Mouse (Mus musculus) limb, embryonic 10.5 days (tissue): Measurements from ENCODE around the gene Dnah7a. TPM values are rescaled to one million over a fixed set of nuclear protein-coding genes. Genes with fewer than 3 reads are reported as not detected.
"Not testable (repeated sequence)": the region's sequence is repeated elsewhere in the genome, so short reads cannot be mapped to it uniquely, and the experiment has no call there.

Experiments used
- DNase-seq: peaks from one replicate; pipeline ENCODE4 v3.0.0-alpha.2; 2017; ENCODE audit warnings: low spot score
- H3K27ac ChIP-seq: fragments of 300-500 bp; sonication (generic); 2 replicates; pipeline ENCODE4 v1.5.1; 2016; ENCODE audit warnings: mild to moderate bottlenecking
- H3K27me3 ChIP-seq: fragments of 300-500 bp; sonication (generic); 2 replicates; pipeline ENCODE4 v1.6.1; 2016; ENCODE audit warnings: low read depth, mild to moderate bottlenecking; ENCODE audit not compliant: poor library complexity, severe bottlenecking
- H3K36me3 ChIP-seq: fragments of 300-500 bp; sonication (generic); 2 replicates; pipeline ENCODE4 v1.6.1; 2016; ENCODE audit warnings: mild to moderate bottlenecking, moderate library complexity
- H3K4me1 ChIP-seq: fragments of 300-500 bp; sonication (generic); 2 replicates; pipeline ENCODE4 v1.6.1; 2016
- H3K4me3 ChIP-seq: fragments of 300-500 bp; sonication (generic); 2 replicates; pipeline ENCODE4 v1.5.1; 2016; ENCODE audit warnings: mild to moderate bottlenecking, moderate library complexity
- H3K9me3 ChIP-seq: fragments of 300-500 bp; sonication (generic); replicated peaks from 2 replicates; pipeline ENCODE4 v1.6.1; 2016; ENCODE audit warnings: mild to moderate bottlenecking
- WGBS: fragments of 180-500 bp; shearing (Covaris S2); methylation state at CpG from one replicate; pipeline ENCODE4 v1.1.7; 2016; 5-methylcytosine and 5-hydroxymethylcytosine counted together
- polyA plus RNA-seq: library from polyadenylated mRNA; unstranded; fragments of >200 nt; fragmentation: Nextera tagmentation; extraction: Ambion mirVana; gene quantifications from 2 replicates; pipeline ENCODE4 v1.2.1, GENCODE M21; 2016

Gene Dnah7a
- polyA plus RNA-seq, 1 experiment from 2014 or later, result 4.2 TPM

DNA sequence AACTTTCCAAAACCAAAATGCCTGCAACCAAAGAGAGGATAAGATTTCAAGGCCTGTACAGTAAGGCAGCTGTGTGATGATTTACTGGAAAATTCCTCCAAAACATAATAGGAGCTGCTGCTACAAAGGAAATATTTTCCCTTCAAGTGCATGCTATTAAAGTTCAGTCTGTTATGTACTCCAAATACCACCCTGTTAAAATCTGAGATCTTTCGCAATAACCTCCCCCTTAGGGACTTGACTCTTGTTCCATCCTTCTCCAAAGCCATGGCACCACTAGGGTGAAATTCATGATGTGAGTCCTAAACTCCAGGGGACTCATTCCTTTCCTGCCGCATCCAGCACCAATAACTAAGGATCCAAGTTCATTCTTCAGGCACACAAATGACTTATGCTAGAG is 20.3 kb upstream of the Dnah7a start:
- WGBS, result 95% methylated on average over 2 of the region's 2 CpGs
- Histone ChIP-seq H3K4me3 (no peak overlapping the region), H3K27me3 (no peaks in the 10 kb centered on the region), H3K27ac (no peak overlapping the region), H3K9me3 (no peaks in the 10 kb centered on the region), H3K36me3 (no peaks in the 10 kb centered on the region), H3K4me1 (no peaks in the 10 kb centered on the region)
- DNase-seq, result no peak

DNA sequence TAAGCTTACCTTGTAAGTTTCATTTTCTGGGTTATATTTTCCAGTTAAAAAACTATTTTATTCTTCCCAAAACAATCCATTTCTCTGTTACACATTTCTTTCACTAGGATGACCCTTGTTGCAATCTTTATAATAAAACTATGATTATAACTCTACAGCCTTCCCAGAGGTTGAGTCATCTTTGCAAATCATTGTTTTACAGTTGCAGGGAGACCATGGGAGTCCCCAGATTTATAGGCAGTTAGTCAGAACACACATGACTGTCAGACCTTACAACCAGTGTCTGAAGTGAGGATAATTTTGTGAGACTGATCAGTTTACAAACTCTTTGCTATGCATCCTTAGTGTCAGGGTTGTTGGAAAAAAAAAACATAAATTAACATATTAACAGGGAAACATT is 14.8 kb upstream of the Dnah7a start:
- no peaks in the 10 kb centered on the region for H3K27me3 ChIP-seq
- no peak overlapping the region for H3K27ac ChIP-seq
- no peak overlapping the region for H3K4me3 ChIP-seq
- DNase-seq, result no peak
- no peaks in the 10 kb centered on the region for H3K9me3 ChIP-seq
- no peaks in the 10 kb centered on the region for H3K36me3 ChIP-seq
- no peaks in the 10 kb centered on the region for H3K4me1 ChIP-seq

DNA sequence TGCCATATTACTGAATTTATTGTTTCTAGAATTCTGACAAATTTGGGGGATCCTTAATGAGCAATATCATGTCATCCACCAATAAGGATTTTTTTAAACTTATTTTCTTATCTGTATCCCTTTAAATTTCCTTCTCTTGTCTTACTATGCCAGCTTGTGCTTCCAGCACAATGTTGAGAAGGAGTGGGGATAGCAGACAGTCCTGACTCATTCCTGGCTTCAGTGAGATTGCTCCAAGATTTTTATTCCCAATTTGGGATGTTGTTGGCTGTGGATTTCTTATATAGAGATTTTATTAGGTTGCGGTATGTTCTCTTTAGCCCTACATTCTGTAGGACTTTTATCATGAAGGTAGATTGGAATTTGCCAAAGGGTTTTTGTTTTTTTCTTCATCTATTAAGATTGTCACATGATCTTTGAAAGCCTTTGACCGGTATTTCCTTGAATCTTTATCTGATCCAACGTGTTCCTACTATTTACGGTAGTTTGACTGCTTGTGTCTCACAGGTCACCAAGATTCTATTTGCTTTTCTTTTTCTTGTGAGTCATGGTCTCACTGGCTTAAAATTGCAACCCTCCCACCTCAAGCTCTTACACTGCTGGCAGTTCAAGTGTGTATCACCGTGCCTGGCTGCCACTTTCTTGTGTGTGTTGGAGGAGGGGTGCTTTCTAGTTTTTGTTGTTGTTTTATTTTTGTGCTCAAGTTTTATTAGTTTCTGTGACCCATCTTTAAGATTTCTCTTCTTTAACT is 14.2 kb upstream of the Dnah7a start:
- Histone ChIP-seq H3K4me1 (no peaks in the 10 kb centered on the region), H3K27ac (no peak overlapping the region), H3K9me3 (no peaks in the 10 kb centered on the region), H3K4me3 (no peak overlapping the region), H3K36me3 (no peaks in the 10 kb centered on the region), H3K27me3 (no peaks in the 10 kb centered on the region)
- 90% methylated on average over 5 of the region's 5 CpGs for WGBS
- DNase-seq, result no peak

DNA sequence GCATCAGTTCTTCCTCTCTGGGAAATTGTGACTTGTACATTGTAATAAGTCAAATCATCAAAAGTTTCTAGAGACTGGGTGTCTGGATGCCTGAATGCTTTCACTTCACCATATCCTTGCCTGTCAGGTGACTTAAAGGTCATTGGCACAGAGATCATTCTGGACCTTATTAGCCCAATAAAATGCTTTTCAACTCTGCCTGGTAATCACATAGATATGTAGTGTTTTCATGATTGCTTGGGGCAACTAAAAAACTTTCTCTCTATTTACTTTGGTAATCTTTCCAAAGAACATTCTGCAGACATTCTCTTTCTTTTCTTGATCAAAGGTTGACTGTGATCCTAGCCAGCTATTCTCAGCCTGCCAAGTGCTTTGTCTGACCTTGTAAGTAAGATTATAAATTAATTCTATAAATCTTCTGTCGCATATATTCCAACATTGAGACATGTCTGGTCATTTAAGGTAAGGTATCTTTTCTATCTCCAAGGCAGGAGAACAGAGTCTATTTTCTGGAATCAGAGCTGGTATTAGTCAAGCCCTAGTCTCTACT is 9.5 kb upstream of the Dnah7a start:
- H3K36me3 ChIP-seq, result no peaks in the 10 kb centered on the region
- H3K27me3 ChIP-seq, result no peaks in the 10 kb centered on the region
- no peaks in the 10 kb centered on the region for H3K9me3 ChIP-seq
- no peak overlapping the region for H3K4me3 ChIP-seq
- H3K4me1 ChIP-seq, result no peaks in the 10 kb centered on the region
- DNase-seq, result no peak
- WGBS, result 96% methylated on average over 1 of the region's 1 CpGs
- H3K27ac ChIP-seq, result no peak overlapping the region

DNA sequence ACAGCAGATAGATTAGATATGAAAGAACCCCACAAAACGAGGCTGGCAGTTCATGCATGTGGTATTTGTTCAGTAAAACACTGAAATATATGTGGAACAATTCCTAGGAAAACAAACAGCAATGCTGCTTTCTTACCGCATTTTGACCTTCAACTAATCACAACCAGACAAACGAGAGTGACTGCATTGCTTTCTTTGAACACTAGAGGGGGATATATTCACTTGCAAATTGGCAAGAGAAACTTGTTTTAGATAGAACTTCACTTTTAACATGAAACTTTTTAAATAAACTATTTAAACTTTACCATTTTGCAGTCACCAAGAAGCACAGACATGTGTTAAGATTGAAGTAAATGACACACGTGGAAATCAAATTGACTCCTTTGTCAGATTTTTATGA is 8.9 kb upstream of the Dnah7a start:
- Histone ChIP-seq H3K27me3 (no peaks in the 10 kb centered on the region), H3K9me3 (no peaks in the 10 kb centered on the region), H3K4me1 (no peaks in the 10 kb centered on the region), H3K27ac (no peak overlapping the region), H3K36me3 (no peaks in the 10 kb centered on the region), H3K4me3 (no peak overlapping the region)
- WGBS, result 6% methylated on average over 4 of the region's 4 CpGs
- DNase-seq, result no peak

DNA sequence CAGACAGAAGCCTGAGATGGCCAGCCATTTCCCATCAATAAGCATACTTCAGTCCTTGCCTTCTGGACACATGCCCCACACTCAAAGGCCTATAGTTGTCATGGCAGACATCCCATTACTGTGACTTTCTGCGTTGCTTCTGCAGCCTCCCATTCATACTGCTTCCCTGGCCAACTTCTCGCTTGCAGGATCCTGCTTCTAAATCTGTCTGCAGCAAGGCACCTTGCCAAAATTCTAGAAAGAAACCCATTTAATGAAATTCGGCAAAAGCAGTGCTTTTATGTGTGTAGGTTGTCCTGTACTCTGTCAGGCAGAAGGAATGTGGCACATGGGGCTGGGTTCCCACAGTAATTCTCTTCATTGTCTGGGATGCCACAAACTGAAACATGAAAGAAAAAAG is 6.8 kb upstream of the Dnah7a start:
- DNase-seq, H3K27ac ChIP-seq, H3K27me3 ChIP-seq, H3K4me3 ChIP-seq, H3K9me3 ChIP-seq, H3K36me3 ChIP-seq, H3K4me1 ChIP-seq: not testable (repeated sequence)
- 84% methylated on average over 3 of the region's 3 CpGs for WGBS

DNA sequence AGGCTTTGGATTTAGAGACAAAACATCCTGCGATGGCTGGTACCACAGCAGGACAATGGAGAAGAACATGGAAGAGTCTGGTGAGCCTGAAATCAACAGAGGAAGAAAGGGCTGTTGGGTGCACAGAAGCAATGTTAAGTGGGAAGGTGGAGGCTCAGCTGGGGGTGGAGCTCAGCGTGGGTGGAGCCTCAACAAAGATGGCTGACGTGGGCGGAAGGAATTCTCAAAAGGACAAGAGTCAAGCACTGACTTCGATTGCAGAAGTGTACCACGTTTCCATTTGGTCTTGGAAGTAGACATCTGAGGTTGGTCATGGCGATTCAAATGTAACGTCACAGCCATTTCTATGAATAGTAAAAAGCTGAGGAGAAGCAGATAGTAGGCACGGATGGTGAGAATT is 4.5 kb upstream of the Dnah7a start:
- 92% methylated on average over 9 of the region's 9 CpGs for WGBS
- H3K4me1 ChIP-seq, result peaks cover 9% of the 10 kb centered on the region
- H3K36me3 ChIP-seq, result no peaks in the 10 kb centered on the region
- no peaks in the 10 kb centered on the region for H3K27me3 ChIP-seq
- no peak for DNase-seq
- no peak overlapping the region for H3K4me3 ChIP-seq
- no peaks in the 10 kb centered on the region for H3K9me3 ChIP-seq
- H3K27ac ChIP-seq, result no peak overlapping the region

DNA sequence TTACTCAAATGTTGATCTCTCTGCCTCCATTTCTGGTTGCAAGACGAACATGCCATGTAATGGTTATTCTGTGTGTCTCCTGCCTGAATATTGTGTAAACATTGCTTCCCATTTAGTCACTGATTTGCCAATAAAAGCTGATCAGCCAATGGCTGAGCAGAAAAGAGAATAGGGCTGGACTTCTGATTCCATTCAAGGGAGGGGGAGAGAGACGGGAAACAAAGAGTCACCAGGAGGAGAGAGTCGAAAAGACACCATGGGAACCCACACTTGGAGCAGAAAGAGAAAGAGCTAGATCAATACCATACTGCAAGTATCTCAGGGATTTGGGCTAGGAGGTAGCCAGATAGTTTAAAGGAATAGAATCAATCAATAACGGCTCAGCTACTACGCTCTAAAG is 3.0 kb upstream of the Dnah7a start:
- not testable (repeated sequence) for H3K27ac ChIP-seq, DNase-seq, H3K4me1 ChIP-seq, H3K4me3 ChIP-seq, H3K27me3 ChIP-seq, H3K9me3 ChIP-seq, H3K36me3 ChIP-seq
- 84% methylated on average over 5 of the region's 5 CpGs for WGBS

DNA sequence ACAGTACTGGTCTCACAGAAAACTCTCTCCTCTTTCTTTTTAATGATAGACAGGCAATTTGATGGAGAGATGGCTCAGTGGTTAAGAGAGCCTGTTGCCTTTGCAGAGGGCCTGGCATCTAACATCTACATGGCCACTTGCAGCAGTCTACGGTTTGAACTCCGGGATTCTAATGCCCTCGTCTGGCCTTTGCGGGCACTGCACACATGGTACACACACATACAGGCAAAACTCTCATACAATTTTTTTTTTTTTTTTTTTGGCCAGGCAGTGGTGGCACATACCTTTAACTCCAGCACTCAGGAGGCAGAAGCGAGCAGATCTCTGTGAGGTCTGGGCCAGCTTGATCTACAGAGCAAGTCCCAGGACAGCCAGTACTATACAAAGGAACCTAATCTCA is 2.4 kb downstream of the Dnah7a start:
- no peaks in the 10 kb centered on the region for H3K36me3 ChIP-seq
- H3K4me3 ChIP-seq, result no peak overlapping the region
- no peak overlapping the region for H3K27ac ChIP-seq
- no peak for DNase-seq
- 88% methylated on average over 5 of the region's 5 CpGs for WGBS
- peaks cover 9% of the 10 kb centered on the region for H3K4me1 ChIP-seq
- H3K27me3 ChIP-seq, result no peaks in the 10 kb centered on the region
- no peaks in the 10 kb centered on the region for H3K9me3 ChIP-seq

DNA sequence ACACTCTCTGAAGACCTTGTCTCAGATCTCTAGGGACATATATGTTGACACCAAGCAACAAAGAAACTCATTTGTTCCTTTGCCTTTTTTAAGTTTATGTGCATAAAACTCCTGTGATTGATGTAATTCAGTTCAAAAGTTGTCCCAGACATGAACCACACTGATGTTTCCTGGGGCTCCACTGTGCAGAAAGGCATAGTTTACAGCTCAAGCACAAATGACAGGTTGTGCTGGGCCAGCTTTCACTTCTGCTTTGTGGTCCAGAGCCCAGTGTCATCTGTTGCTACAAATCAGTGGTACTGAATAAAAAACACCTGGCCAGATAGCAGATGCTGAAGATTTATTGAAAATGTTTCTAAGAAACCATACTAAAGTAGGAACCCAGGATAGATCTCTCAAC is 42.3 kb downstream of the Dnah7a start:
- not testable (repeated sequence) for H3K4me1 ChIP-seq, H3K27me3 ChIP-seq, H3K9me3 ChIP-seq, H3K27ac ChIP-seq, H3K4me3 ChIP-seq, H3K36me3 ChIP-seq, DNase-seq

DNA sequence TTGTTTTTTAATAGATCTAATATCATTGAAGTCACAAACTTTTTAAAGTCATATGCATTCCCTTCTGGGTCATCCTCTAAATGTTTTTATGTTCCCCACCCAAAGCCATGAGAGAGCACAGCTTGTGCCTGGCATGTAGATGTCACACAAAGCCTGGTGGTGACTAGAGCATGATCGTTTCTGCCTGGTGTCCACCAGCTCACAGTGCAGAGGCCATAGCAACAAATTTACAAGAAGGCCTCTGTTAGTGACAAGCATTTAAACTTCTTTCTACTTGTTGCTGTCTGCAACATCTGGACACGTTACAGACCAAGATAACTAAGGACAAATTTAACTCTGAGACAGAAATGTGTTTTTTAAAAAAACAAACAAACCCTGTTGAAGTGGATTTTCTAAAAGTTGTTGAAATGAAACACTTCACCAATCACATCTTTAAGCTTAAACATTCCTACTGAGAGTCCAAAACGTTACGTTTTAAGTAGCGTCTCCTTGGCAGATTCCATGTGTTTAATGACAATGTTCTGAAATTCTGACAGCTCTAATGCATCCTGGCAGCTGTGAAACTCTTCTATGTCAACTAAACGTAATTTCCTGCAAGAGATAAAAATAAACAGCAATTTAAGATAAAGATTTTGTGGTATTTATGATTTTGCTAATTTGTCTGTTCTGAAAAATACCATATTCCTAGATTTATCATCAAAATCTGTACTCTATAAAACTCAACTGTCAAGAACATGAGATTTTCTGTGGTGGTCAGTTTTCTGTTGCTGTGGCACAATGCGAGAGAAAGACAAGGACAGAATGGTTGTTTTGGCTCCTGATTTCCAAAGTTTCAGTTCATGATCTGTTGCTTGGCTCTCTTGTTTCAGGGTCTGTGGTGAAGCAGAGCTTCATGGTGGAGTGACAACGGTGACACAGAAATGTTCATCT is 66.5 kb downstream of the Dnah7a start:
- 82% methylated on average over 8 of the region's 8 CpGs for WGBS
- Histone ChIP-seq H3K36me3 (no peaks in the 10 kb centered on the region), H3K27ac (no peak overlapping the region), H3K4me3 (no peak overlapping the region), H3K9me3 (no peaks in the 10 kb centered on the region), H3K27me3 (no peaks in the 10 kb centered on the region), H3K4me1 (no peaks in the 10 kb centered on the region)
- DNase-seq, result no peak

DNA sequence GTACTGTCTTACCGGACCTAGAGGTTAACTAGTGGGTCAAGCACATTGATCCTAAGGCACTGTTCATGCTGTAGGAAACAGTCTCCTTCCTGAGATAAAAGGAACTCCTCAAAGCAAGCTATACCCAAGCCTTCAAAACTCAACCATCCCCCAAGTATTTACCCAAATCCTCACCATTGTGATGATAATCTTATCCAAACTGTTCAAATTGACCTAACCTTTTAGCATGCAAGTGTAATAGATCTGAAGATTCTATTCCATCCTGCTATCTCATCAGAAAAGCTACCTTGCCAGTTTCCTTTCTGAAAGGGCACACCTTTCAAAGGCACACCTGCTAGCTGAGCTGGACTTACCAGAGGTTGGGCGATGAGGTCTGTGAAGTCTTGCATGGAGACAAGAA is 70.9 kb downstream of the Dnah7a start:
- not testable (repeated sequence) for H3K27me3 ChIP-seq, DNase-seq, H3K9me3 ChIP-seq, H3K27ac ChIP-seq, H3K4me3 ChIP-seq, H3K36me3 ChIP-seq, H3K4me1 ChIP-seq
- 83% methylated on average over 2 of the region's 2 CpGs for WGBS

DNA sequence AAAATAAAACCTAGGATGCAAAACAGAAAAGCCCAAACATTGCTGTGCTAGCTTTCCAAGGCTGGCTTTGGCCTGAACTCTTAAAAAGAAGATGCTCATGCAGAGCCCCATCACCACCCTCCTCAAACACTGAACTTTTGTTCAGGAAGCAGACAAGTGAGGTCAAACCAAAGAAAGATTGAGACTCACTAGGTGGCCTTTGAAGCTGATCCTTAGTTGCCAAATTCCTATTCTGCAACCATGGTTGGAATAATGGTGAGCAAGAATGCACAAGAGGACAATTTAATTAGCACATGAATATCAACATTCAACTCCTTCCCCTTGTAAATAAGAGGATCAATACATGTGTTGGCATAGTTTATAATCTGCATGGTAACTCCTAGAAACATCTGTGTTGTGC is 74.5 kb downstream of the Dnah7a start:
- not testable (repeated sequence) for H3K27me3 ChIP-seq, DNase-seq, H3K36me3 ChIP-seq, H3K4me3 ChIP-seq, H3K9me3 ChIP-seq, H3K4me1 ChIP-seq, H3K27ac ChIP-seq
